Mouse (Mus musculus) thymus, adult 2 months (tissue): ENCODE measurements at regions not wholly inside any gene's neighbourhood (a gene's known extent, or its start where the extent isn't known, plus 50 kb on each side); places are given as distances from the start of the nearest gene placed in this dataset.
A peak's percentile ranks its signal among the peaks of the same experiment; 100 is the strongest.

ENCODE experiments used
- DNase-seq: peaks from one replicate; pipeline ENCODE4 v3.0.0; 2021
- H3K27ac ChIP-seq: fragments of 200-500 bp; 2 replicates; pipeline ENCODE4 v1.5.1; 2012; ENCODE audit warnings: low read length, control low read depth; ENCODE audit not compliant: control insufficient read depth, insufficient read depth
- H3K27me3 ChIP-seq: fragments of 200-500 bp; 2 replicates; pipeline ENCODE4 v1.6.1; 2012; ENCODE audit warnings: mild to moderate bottlenecking, low read length, moderate library complexity, mixed read lengths; ENCODE audit not compliant: control insufficient read depth, insufficient read depth
- H3K36me3 ChIP-seq: fragments of 200-500 bp; 2 replicates; pipeline ENCODE4 v1.6.1; 2012; ENCODE audit warnings: mild to moderate bottlenecking, low read length, moderate library complexity; ENCODE audit not compliant: control insufficient read depth, insufficient read depth
- H3K4me1 ChIP-seq: fragments of 200-500 bp; replicated peaks from 2 replicates; pipeline ENCODE4 v1.6.1; 2012; ENCODE audit warnings: low read length; ENCODE audit not compliant: control insufficient read depth, insufficient read depth
- H3K4me3 ChIP-seq: fragments of 200-500 bp; 2 replicates; pipeline ENCODE4 v1.5.1; 2012; ENCODE audit warnings: mild to moderate bottlenecking, low read length, control low read depth, moderate library complexity; ENCODE audit not compliant: control insufficient read depth, insufficient read depth
- CTCF ChIP-seq: fragments of 200-500 bp; IDR thresholded peaks from 2 replicates; pipeline ENCODE4 v1.5.1; 2012; ENCODE audit warnings: mild to moderate bottlenecking, control low read depth, low read length, moderate library complexity, borderline replicate concordance; ENCODE audit not compliant: control insufficient read depth, poor library complexity, insufficient read depth; ENCODE audit errors: extremely low read depth
- POLR2A ChIP-seq: fragments of 200-500 bp; IDR thresholded peaks from 2 replicates; pipeline ENCODE4 v1.6.1; 2012; ENCODE audit warnings: mild to moderate bottlenecking, low read length, control low read depth, moderate library complexity; ENCODE audit not compliant: control insufficient read depth, poor library complexity, insufficient read depth; ENCODE audit errors: extremely low read depth
- WGBS: fragments of 180-500 bp; shearing (Covaris S2); methylation state at CpG from one replicate; pipeline ENCODE4 v1.1.7; 2018; 5-methylcytosine and 5-hydroxymethylcytosine counted together

DNA sequence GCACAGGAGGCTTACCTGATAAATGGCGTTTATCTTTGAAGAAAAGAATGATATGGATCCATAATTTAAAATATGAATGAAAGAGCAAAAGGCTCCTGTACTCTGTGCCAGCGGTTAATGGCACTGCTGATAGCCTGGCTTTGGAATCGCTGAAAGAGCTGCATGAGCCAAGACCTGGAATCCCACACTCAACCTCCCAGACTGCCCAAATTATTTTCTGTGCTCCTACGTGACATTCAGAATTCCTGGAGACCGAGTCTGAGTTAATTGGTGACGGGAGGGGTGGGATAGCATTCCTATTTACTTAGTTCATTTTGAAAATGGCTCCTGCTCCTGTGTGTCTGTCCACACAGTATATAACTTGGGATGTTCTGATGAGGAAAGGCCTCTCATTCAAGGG is 129.0 kb upstream of the Dyrk2 start:
- Histone ChIP-seq H3K4me3 (no peak overlapping the region), H3K36me3 (no peaks in the 10 kb centered on the region), H3K4me1 (peaks cover 29% of the 10 kb centered on the region), H3K27me3 (no peaks in the 10 kb centered on the region), H3K27ac (no peak overlapping the region)
- TF ChIP-seq POLR2A (no peak), CTCF (no peak)
- WGBS, result 98% methylated on average over 6 of the region's 6 CpGs
- DNase-seq, result no peak

DNA sequence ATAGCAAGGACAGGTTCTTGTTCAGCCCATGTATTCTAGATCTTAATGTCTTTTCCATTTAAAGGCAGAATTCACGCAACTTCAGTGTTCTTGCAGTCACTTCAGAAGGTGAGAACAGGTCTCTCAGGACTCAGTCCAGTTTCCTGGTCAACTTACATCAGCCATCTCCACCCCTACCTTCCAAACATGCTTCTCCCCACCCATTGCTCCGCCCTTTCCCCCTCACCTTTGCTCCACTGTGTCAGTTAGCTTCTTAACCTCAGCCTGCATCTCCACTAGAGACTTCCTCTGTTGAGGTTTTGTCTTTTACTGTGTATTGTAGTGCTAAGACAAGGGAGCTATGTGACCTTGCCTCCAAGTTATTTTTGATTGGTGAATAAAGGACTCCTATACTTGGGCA is 127.0 kb upstream of the Dyrk2 start:
- Histone ChIP-seq H3K4me1 (peaks cover 22% of the 10 kb centered on the region), H3K4me3 (no peak overlapping the region), H3K36me3 (no peaks in the 10 kb centered on the region), H3K27ac (peak overlapping the region; percentile 64; the same call in 1 of the 2 replicates), H3K27me3 (no peaks in the 10 kb centered on the region)
- 56% methylated on average over 2 of the region's 2 CpGs for WGBS
- no peak for TF ChIP-seq CTCF
- TF ChIP-seq POLR2A, result no peak
- DNase-seq, result no peak

GRCm38 (mm10) chr10:118993819-118994574 is 124.0 kb upstream of the Dyrk2 start:
- peaks cover 11% of the 10 kb centered on the region for H3K4me1 ChIP-seq
- no peak overlapping the region for H3K27ac ChIP-seq
- H3K4me3 ChIP-seq, result no peak overlapping the region
- TF ChIP-seq CTCF (no peak), POLR2A (no peak)
- no peak for DNase-seq
- H3K27me3 ChIP-seq, result no peaks in the 10 kb centered on the region
- no peaks in the 10 kb centered on the region for H3K36me3 ChIP-seq
- WGBS, result 98% methylated on average over 15 of the region's 15 CpGs

GRCm38 (mm10) chr10:118991213-118991612 is 121.2 kb upstream of the Dyrk2 start:
- H3K27ac ChIP-seq, result no peak overlapping the region
- H3K4me1 ChIP-seq, result peaks cover 4% of the 10 kb centered on the region; the same call in 1 of the 2 replicates
- H3K4me3 ChIP-seq, result no peak overlapping the region
- TF ChIP-seq CTCF (no peak), POLR2A (no peak)
- no peak for DNase-seq
- WGBS, result 92% methylated on average over 7 of the region's 7 CpGs
- H3K27me3 ChIP-seq, result no peaks in the 10 kb centered on the region
- H3K36me3 ChIP-seq, result no peaks in the 10 kb centered on the region

GRCm38 (mm10) chr10:118990500-118990899 is 120.5 kb upstream of the Dyrk2 start:
- H3K27ac ChIP-seq, result no peak overlapping the region
- DNase-seq, result no peak
- no peaks in the 10 kb centered on the region for H3K27me3 ChIP-seq
- WGBS, result 93% methylated on average over 6 of the region's 6 CpGs
- peaks cover 4% of the 10 kb centered on the region; the same call in 1 of the 2 replicates for H3K4me1 ChIP-seq
- no peak overlapping the region for H3K4me3 ChIP-seq
- H3K36me3 ChIP-seq, result no peaks in the 10 kb centered on the region
- TF ChIP-seq CTCF, result no peak
- TF ChIP-seq POLR2A, result no peak

DNA sequence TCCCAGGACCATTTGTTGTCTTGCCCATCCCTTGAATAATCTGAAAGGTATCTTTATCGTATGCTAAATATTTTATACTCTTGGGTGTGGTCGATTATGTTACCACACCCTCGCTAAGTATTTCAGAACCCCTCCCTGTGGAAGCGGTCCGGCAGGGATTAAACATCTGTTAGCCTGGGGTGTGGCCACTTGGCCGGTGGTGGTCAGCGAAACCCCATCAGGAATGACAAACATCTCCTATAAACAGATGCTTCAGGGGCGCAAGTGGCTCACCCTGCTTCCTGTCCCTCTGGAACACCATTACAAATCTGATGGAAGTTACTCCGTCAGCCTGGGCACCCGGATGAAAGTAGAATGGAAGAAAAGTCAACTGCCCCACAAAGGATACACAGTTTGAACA is 119.8 kb upstream of the Dyrk2 start:
- TF ChIP-seq POLR2A (no peak), CTCF (no peak)
- Histone ChIP-seq H3K4me3 (no peak overlapping the region), H3K27me3 (no peaks in the 10 kb centered on the region), H3K4me1 (peaks cover 4% of the 10 kb centered on the region; the same call in 1 of the 2 replicates), H3K36me3 (no peaks in the 10 kb centered on the region), H3K27ac (no peak overlapping the region)
- no peak for DNase-seq
- 96% methylated on average over 10 of the region's 10 CpGs for WGBS
